Mouse (Mus musculus) Patski (cell line): Measurements from ENCODE around the gene Ifit2. TPM values are rescaled to one million over a fixed set of nuclear protein-coding genes. Genes with fewer than 3 reads are reported as not detected.

Source experiments
- ATAC-seq: fragments of 100-300 bp; one replicate; pipeline ENCODE4 v1.8.0; 2021
- CTCF ChIA-PET: fragments of 350-600 bp; sonication (Branson Sonifier 250); formaldehyde crosslinking; loops from one replicate; lab custom pipeline; 2022; ENCODE audit warnings: inconsistent platforms; lab: Charles Lee
- POLR2A ChIA-PET: fragments of 350-600 bp; sonication (Branson Sonifier 250); formaldehyde crosslinking; loops from one replicate; lab custom pipeline; 2022; ENCODE audit warnings: antibody characterized with exemption, inconsistent platforms; lab: Charles Lee
- DNase-seq: peaks from one replicate; pipeline ENCODE4 v3.0.0-alpha.2; 2011; ENCODE audit warnings: low read depth, low spot score
- H3K27me3 ChIP-seq: fragments of 371-371 bp; one replicate; pipeline ENCODE4 v1.5.1; 2021
- CTCF ChIP-seq: fragments of 100-300 bp; IDR thresholded peaks from one replicate; pipeline ENCODE4 v1.5.1; 2021
- in situ Hi-C: fragments of 300-500 bp; cut with MboI; formaldehyde crosslinking; loops from 3 replicates; pipeline ENCODE4 v1.11.1; 2018; ENCODE audit warnings: low pct_unique_long_range_greater_than_20kb, mixed read lengths
- polyA plus RNA-seq: library from polyadenylated mRNA; unstranded; gene quantifications from one replicate; pipeline ENCODE4 v1.2.3, GENCODE M21; 2021

Ifit2 gene
- polyA plus RNA-seq, 1 experiment from 2014 or later: 26.0 TPM

GRCm38 (mm10) chr19:34620871-34621270 is 70.4 kb downstream of the Ifit2 start:
- peaks cover 9% of the 10 kb centered on the region for H3K27me3 ChIP-seq
- ChIA-PET POLR2A (no interaction called here), CTCF (interaction anchor here (1.8 kb wide), 1 partner anchor 70 kb away, joined by 6 read pairs; the partner anchor contains the start of gene Ifit2)
- no peak for DNase-seq
- no peak for TF ChIP-seq CTCF
- no peak for ATAC-seq
- in situ Hi-C loops: loop anchor here (10.0 kb wide), 1 partner anchor 286 kb away; no protein-coding TSS in a partner anchor

DNA sequence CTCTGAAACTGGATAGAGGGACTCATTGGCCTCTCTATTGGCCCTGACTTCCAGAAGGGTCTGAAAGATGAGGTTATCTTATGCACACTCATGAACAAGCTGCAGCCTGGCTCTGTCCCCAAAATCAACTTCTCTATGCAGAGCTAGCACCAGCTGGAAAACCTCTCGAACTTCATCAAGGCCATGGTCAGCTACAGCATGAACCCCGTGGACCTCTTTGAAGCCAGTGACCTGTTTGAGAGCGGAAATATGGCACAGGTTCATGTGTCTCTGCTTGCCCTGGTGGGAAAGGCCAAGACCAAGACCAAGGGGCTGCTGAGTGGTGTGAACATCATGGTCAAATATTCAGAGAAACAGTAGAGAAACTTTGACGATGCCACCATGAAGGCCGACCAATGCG is 73.3 kb downstream of the Ifit2 start:
- DNase-seq (no peak), ATAC-seq (no peak)
- ChIA-PET POLR2A (interaction anchor here (0.8 kb wide), 1 partner anchor 11 kb away, joined by 3 read pairs; no protein-coding TSS in a partner anchor), CTCF (no interaction called here)
- peaks cover 23% of the 10 kb centered on the region for H3K27me3 ChIP-seq
- in situ Hi-C loops: loop anchor here (10.0 kb wide), 1 partner anchor 289 kb away; no protein-coding TSS in a partner anchor
- no peak for TF ChIP-seq CTCF

DNA sequence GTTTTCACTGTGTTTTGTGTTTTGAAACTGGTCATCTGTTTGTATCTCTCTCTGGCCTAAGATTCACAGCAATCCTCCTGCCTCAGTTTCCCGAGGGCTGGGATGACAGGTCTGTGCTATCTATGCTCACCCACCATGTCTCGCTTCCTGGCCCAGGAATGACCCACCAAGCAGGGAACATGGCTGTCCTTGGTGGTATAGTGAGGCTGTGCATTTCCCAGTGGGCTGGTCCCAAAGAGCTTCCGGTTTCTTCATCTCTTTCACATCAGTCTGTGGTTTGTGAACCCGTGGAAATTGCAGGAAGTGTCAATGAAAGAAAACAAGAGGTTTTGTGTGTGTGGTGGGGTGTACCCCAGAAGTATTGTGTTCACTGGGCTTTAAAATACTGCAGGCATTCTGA is 74.2 kb downstream of the Ifit2 start:
- in situ Hi-C loops: loop anchor here (5.0 to 10.0 kb wide), 2 partner anchors 77 to 290 kb away; no protein-coding TSS in a partner anchor
- peaks cover 23% of the 10 kb centered on the region for H3K27me3 ChIP-seq
- TF ChIP-seq CTCF: no peak
- no peak for DNase-seq
- ChIA-PET CTCF (no interaction called here), POLR2A (no interaction called here)
- ATAC-seq: no peak

Other genes with a start within 250 kb of the Ifit2 start
- not detected for gene Ch25h, start 75.5 kb upstream of the Ifit2 start, polyA plus RNA-seq
- 85.1 TPM for gene Lipa, start 23.2 kb upstream of the Ifit2 start, polyA plus RNA-seq
- 29.7 TPM for gene Ifit3, start 32.8 kb downstream of the Ifit2 start, polyA plus RNA-seq
- gene Ifit1bl1, start 51.3 kb downstream of the Ifit2 start, polyA plus RNA-seq: 0.41 TPM
- 9.5 TPM for gene Ifit3b, start 57.3 kb downstream of the Ifit2 start, polyA plus RNA-seq
- gene Ifit1bl2, start 90.0 kb downstream of the Ifit2 start, polyA plus RNA-seq: 0.24 TPM
- 2.3 TPM for gene Ifit1, start 90.2 kb downstream of the Ifit2 start, polyA plus RNA-seq
- 0.19 TPM for gene Slc16a12, start 196.6 kb downstream of the Ifit2 start, polyA plus RNA-seq